ENCODE assay signal across 25 mouse cellular contexts in the genomic region with DNA sequence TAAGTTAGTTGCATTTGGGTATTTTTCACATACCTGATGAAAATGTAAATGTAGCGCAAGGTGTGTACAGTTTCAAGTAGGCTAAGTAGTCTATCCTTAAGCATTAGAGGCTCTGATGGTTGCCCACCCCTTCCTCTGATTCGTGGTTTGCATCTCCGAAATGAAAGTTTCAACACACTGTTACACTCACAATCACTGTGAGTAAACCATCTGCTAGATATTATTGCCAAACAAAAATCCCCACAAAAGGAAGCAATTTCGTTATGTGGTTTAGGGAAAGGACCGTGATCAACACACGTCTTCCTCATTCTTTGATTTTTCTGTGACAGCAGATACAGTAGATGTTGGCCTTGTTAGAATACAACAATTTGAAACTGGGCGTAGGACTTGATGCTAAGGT.
"Had no signal": no experiment of that assay in that cellular context is flagged by ENCODE, and none has a peak within 500 bp of the region (broad histone marks: within the 10 kb centered on the region; RNA-seq: fewer than 3 reads in every experiment).

No protein-coding gene starts in this region.

- H3K36me3 ChIP-seq: heart, embryonic 10.5 days; heart, embryonic 12.5 days; hindbrain, embryonic 10.5 days; hindbrain, embryonic 12.5 days; intestine, embryonic 15.5 days; limb, embryonic 10.5 days; limb, embryonic 12.5 days had no signal

- H3K4me1 ChIP-seq: heart, embryonic 10.5 days; heart, embryonic 12.5 days; hindbrain, embryonic 10.5 days; hindbrain, embryonic 12.5 days; intestine, embryonic 15.5 days; limb, embryonic 12.5 days had no signal

- ATAC-seq: hindbrain, embryonic 16.5 days; inflammation-experienced regulatory T-cells, adult 6 months; intestine, embryonic 15.5 days; intestine, postnatal 0 days had no signal

- H3K4me2 ChIP-seq: heart, embryonic 12.5 days; hindbrain, embryonic 12.5 days; hindbrain, embryonic 14.5 days; intestine, embryonic 15.5 days; limb, embryonic 12.5 days; liver, embryonic 11.5 days had no signal

- H3K27ac ChIP-seq: heart, embryonic 10.5 days; hindbrain, embryonic 10.5 days; hindbrain, embryonic 12.5 days; hindbrain, embryonic 14.5 days; intestine, embryonic 15.5 days; layer of hippocampus, adult 2 months; left cerebral cortex, adult 2 months; limb, embryonic 10.5 days; limb, embryonic 12.5 days had no signal

- H3K4me3 ChIP-seq: heart, embryonic 10.5 days; heart, embryonic 12.5 days; hindbrain, embryonic 10.5 days; hindbrain, embryonic 12.5 days; intestine, embryonic 15.5 days; layer of hippocampus, adult 2 months; left cerebral cortex, adult 2 months; limb, embryonic 10.5 days; limb, embryonic 12.5 days had no signal

- DNase-seq: gastrocnemius, postnatal 14 days; gastrocnemius, postnatal 36 days; heart, adult 18-20 months; heart, postnatal 10 days; heart, postnatal 4 days; kidney, adult 18-20 months; kidney, adult 8-10 months; kidney, postnatal 10 days; kidney, postnatal 25 days; kidney, postnatal 4 days; liver had no signal

- H3K27me3 ChIP-seq: heart, embryonic 12.5 days; hindbrain, embryonic 12.5 days; intestine, embryonic 15.5 days; limb, embryonic 12.5 days had no signal

- H3K9me3 ChIP-seq: heart, embryonic 10.5 days; heart, embryonic 12.5 days; hindbrain, embryonic 10.5 days; hindbrain, embryonic 12.5 days; intestine, embryonic 15.5 days; limb, embryonic 10.5 days; limb, embryonic 12.5 days had no signal

- H3K9ac ChIP-seq: heart, embryonic 12.5 days; hindbrain, embryonic 12.5 days; hindbrain, embryonic 14.5 days; intestine, embryonic 15.5 days; limb, embryonic 12.5 days had no signal
